18 mouse cellular contexts compared by ENCODE assay signal in genomic region chr12:51196289-51196688, GRCm38 (mm10).
DNase-seq lines count a peak whose midpoint lies in the region; ATAC-seq and TF ChIP-seq lines count a peak whose summit lies in the region.
"Had no signal": no experiment of that assay in that cellular context is flagged by ENCODE, and none has a peak within 500 bp of the region (broad histone marks: within the 10 kb centered on the region; RNA-seq: fewer than 3 reads in every experiment).

No protein-coding gene starts in this region.

- 69% methylated on average over 5 of the region's 5 CpGs for WGBS in kidney, embryonic 14.5 days
- 42% methylated on average over 5 of the region's 5 CpGs for WGBS in small intestine, adult 2 months

- no peak for TF ChIP-seq POLR2A in small intestine, adult 2 months (IDR thresholded peaks at IDR 0.05; ENCODE audit: low read depth, low read length)

- intact Hi-C loops in gastrocnemius, adult 2 months (cut with DNase I): loop anchor here (5.0 kb wide), 1 partner anchor 76 kb away; no protein-coding TSS in a partner anchor
- intact Hi-C loops in gastrocnemius, postnatal 14 days (cut with DNase I; ENCODE audit: low total_unique reads): no loop called here
- intact Hi-C loops in left cerebral cortex, postnatal 10 days (cut with DNase I): loop anchor here (10.0 kb wide), 1 partner anchor 79 kb away; no protein-coding TSS in a partner anchor

- peak overlapping the region; percentile 88 for H3K27ac ChIP-seq in gastrocnemius, adult 2 months
- no peak overlapping the region for H3K27ac ChIP-seq in kidney, embryonic 14.5 days (ENCODE audit: low read depth, low read length)
- peak overlapping the region; percentile 26; the same call in 1 of the 2 replicates for H3K27ac ChIP-seq in small intestine, adult 2 months (ENCODE audit: insufficient read depth, low read depth, low read length)
- H3K27ac ChIP-seq: hindbrain, embryonic 13.5 days; limb, embryonic 13.5 days; liver, embryonic 14.5 days had no signal

- no peaks in the 10 kb centered on the region for H3K36me3 ChIP-seq in kidney, embryonic 14.5 days (ENCODE audit: control insufficient read depth, insufficient read depth, low read length)
- no peaks in the 10 kb centered on the region for H3K36me3 ChIP-seq in small intestine, adult 2 months (ENCODE audit: control insufficient read depth, insufficient read depth, low read length)
- H3K36me3 ChIP-seq: hindbrain, embryonic 13.5 days; limb, embryonic 13.5 days had no signal

- peak; percentile 32 for DNase-seq in gastrocnemius, adult 2 months
- no peak for DNase-seq in gastrocnemius, postnatal 14 days
- peak; percentile 37 for DNase-seq in kidney, adult 9 months
- DNase-seq in 416B (ENCODE audit: low read depth): peak; percentile 3
- no peak for DNase-seq in left cerebral cortex, postnatal 10 days (ENCODE audit: extremely low spot score in 1 of 2, low spot score in 2 of 2)
- DNase-seq: cerebellum, adult 11 months; cerebellum, adult 9-11 months; forebrain, postnatal 0 days; heart, postnatal 36 days; lung, embryonic 14.5 days; midbrain, embryonic 14.5 days; right cerebral cortex, postnatal 25 days; thymus, postnatal 25 days had no signal

- no peaks in the 10 kb centered on the region for H3K4me1 ChIP-seq in kidney, embryonic 14.5 days (ENCODE audit: control insufficient read depth, insufficient read depth, low read length)
- peaks cover 5% of the 10 kb centered on the region; the same call in 1 of the 2 replicates for H3K4me1 ChIP-seq in small intestine, adult 2 months (ENCODE audit: control insufficient read depth, insufficient read depth, insufficient read length, low read length)
- H3K4me1 ChIP-seq: hindbrain, embryonic 13.5 days; limb, embryonic 13.5 days had no signal

- no peaks in the 10 kb centered on the region for H3K27me3 ChIP-seq in kidney, embryonic 14.5 days (ENCODE audit: control insufficient read depth, insufficient read depth, low read length)
- H3K27me3 ChIP-seq in small intestine, adult 2 months (ENCODE audit: control insufficient read depth, insufficient read depth, low read length): no peaks in the 10 kb centered on the region
- H3K27me3 ChIP-seq: hindbrain, embryonic 13.5 days; limb, embryonic 13.5 days had no signal

- TF ChIP-seq CTCF in gastrocnemius, adult 2 months (IDR thresholded peaks at IDR 0.05): no peak
- no peak for TF ChIP-seq CTCF in small intestine, adult 2 months (IDR thresholded peaks at IDR 0.05; ENCODE audit: extremely low read depth, insufficient read length, insufficient replicate concordance, low read depth, low read length)

- H3K9ac ChIP-seq in kidney, embryonic 14.5 days (ENCODE audit: low read depth, low read length): no peak overlapping the region
- H3K9ac ChIP-seq: forebrain, postnatal 0 days; hindbrain, embryonic 13.5 days; limb, embryonic 13.5 days; liver, embryonic 14.5 days; lung, embryonic 14.5 days had no signal

- no peak for ATAC-seq in kidney, embryonic 14.5 days (ENCODE audit: low FRiP score, low TSS enrichment)
- ATAC-seq: forebrain, postnatal 0 days had no signal

- no peaks in the 10 kb centered on the region for H3K9me3 ChIP-seq in kidney, embryonic 14.5 days (ENCODE audit: control insufficient read depth, low read length)
- H3K9me3 ChIP-seq: hindbrain, embryonic 13.5 days; limb, embryonic 13.5 days had no signal

- H3K4me2 ChIP-seq in kidney, embryonic 14.5 days (replicated peaks; ENCODE audit: low read depth, low read length): no peak overlapping the region
- H3K4me2 ChIP-seq: hindbrain, embryonic 13.5 days; limb, embryonic 13.5 days; lung, embryonic 14.5 days had no signal

- H3K4me3 ChIP-seq in gastrocnemius, adult 2 months: no peak overlapping the region
- H3K4me3 ChIP-seq in kidney, embryonic 14.5 days (ENCODE audit: low read length): no peak overlapping the region
- no peak overlapping the region for H3K4me3 ChIP-seq in small intestine, adult 2 months (ENCODE audit: low read depth, low read length)
- H3K4me3 ChIP-seq: hindbrain, embryonic 13.5 days; limb, embryonic 13.5 days had no signal

Comparison
In these comparisons a context has a peak if more than half of its experiments do, and no peak if none do; other contexts are left out.
1. DNase-seq: peak in gastrocnemius, adult 2 months (single experiment), kidney, adult 9 months (single experiment) and 416B (single experiment); none in gastrocnemius, postnatal 14 days (single experiment) and left cerebral cortex, postnatal 10 days (0 of 2).